Mouse (Mus musculus) liver, adult (tissue): ENCODE results near the gene 1700011L22Rik.

Experiments used
- GATA4 ChIP-seq: IDR thresholded peaks from 2 replicates; pipeline ENCODE4 v1.6.1; 2014; ENCODE audit warnings: mild to moderate bottlenecking, low read length; ENCODE audit not compliant: insufficient replicate concordance

1700011L22Rik gene

GRCm38 (mm10) chr8:79248470-79248869, at the start of gene 1700011L22Rik:
Gene 1700011L22Rik, minus strand, starts transcription at chr8:79248570.
- no peak for TF ChIP-seq GATA4

GRCm38 (mm10) chr8:79297763-79298162, 49.4 kb upstream of the 1700011L22Rik start:
- TF ChIP-seq GATA4: no peak

GRCm38 (mm10) chr8:79295276-79296105, 47.1 kb upstream of the 1700011L22Rik start:
- TF ChIP-seq GATA4: no peak

GRCm38 (mm10) chr8:79294610-79295275, 46.4 kb upstream of the 1700011L22Rik start, which contains the start of gene Mmaa:
Gene Mmaa, minus strand, starts transcription at chr8:79294937.
- TF ChIP-seq GATA4: peak; percentile 38; the same call in 1 of the 2 replicates

GRCm38 (mm10) chr8:79293841-79294240, 45.5 kb upstream of the 1700011L22Rik start:
- TF ChIP-seq GATA4: no peak

- no peak for TF ChIP-seq GATA4
Observed at GRCm38 (mm10) chr8:79292712-79293264, 44.4 kb upstream of the 1700011L22Rik start.

GRCm38 (mm10) chr8:79289592-79289991, 41.2 kb upstream of the 1700011L22Rik start:
- TF ChIP-seq GATA4: no peak

- no peak for TF ChIP-seq GATA4
Observed at GRCm38 (mm10) chr8:79288681-79289080, 40.3 kb upstream of the 1700011L22Rik start.

GRCm38 (mm10) chr8:79288250-79288649, 39.9 kb upstream of the 1700011L22Rik start:
- TF ChIP-seq GATA4: no peak

GRCm38 (mm10) chr8:79286424-79286823, 38.1 kb upstream of the 1700011L22Rik start:
- TF ChIP-seq GATA4: no peak

GRCm38 (mm10) chr8:79284626-79285025, 36.3 kb upstream of the 1700011L22Rik start:
- no peak for TF ChIP-seq GATA4

GRCm38 (mm10) chr8:79281376-79281890, 33.1 kb upstream of the 1700011L22Rik start:
- no peak for TF ChIP-seq GATA4

- TF ChIP-seq GATA4: no peak
Observed at GRCm38 (mm10) chr8:79277264-79277870, 29.0 kb upstream of the 1700011L22Rik start.

GRCm38 (mm10) chr8:79274940-79275339, 26.6 kb upstream of the 1700011L22Rik start:
- no peak for TF ChIP-seq GATA4

GRCm38 (mm10) chr8:79273776-79274175, 25.4 kb upstream of the 1700011L22Rik start:
- no peak for TF ChIP-seq GATA4

GRCm38 (mm10) chr8:79272676-79273075, 24.3 kb upstream of the 1700011L22Rik start:
- no peak for TF ChIP-seq GATA4

GRCm38 (mm10) chr8:79268921-79269320, 20.6 kb upstream of the 1700011L22Rik start:
- TF ChIP-seq GATA4: no peak
